Mouse (Mus musculus): ENCODE results near the gene Adprhl1.

DNA sequence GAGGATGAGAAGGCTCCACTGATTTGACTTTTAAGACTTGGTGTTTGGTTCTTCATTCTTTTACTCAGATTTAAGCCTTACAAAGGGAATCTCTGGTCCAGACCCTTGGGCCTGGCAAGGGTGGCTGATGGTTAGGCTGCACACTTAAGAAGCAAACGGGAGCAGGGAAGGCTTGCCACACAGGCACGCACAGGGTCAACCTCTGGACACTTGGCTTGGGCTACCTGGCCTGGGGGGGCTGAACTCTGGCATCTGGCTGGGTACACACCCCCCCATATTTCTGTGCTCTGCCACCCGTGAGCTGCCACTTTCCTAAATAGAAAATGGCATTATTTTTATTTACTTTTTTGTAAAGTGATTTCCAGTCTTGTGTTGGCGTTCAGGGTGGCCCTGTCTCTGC, 79.2 kb downstream of the Adprhl1 start:
- TF ChIP-seq CTCF (IDR thresholded peaks at IDR 0.05; ENCODE audit: extremely low read depth, insufficient read length, insufficient replicate concordance, low read depth, low read length) (no peak), POLR2A (IDR thresholded peaks at IDR 0.05; ENCODE audit: low read depth, low read length) (no peak)
